Mouse (Mus musculus): ENCODE measurements at regions not wholly inside any gene's neighbourhood (a gene's known extent, or its start where the extent isn't known, plus 50 kb on each side); places are given as distances from the start of the nearest gene placed in this dataset.

DNA sequence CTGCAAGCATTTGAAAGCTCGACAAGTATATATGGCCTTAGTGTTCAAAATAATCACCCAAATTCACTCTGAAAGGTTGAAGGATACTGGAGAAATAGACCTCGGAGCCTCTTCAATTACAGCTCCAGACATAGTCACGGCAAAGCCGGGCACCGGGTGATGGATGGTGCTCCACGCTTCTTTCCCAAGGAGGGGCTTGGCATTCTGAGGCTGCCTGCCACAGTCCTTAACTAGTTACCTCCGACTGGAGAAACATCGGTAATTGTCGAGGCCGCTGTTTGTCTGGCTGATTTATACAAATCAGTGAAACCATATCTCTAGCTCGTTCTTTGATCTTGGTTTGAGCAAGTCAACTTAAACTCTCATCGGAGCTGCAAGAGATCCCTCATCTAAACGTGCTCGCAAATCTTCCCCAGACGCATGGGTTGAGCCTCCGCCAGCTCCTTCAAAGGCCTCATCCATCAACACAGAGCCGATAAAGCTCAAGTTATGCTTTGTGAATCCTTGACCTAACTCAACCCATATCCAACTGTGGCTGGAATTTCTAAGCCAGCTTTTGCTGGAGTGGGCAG is 145.4 kb upstream of the Stx16 start:
- ATAC-seq (replicated peaks in 1 of 2; ENCODE audit: insufficient read depth in 1 of 2, low FRiP score in 2 of 2, low TSS enrichment in 1 of 2, low read depth in 1 of 2, poor library complexity in 2 of 2, severe bottlenecking in 2 of 2) = no peak

- no peak for ATAC-seq (replicated peaks in 1 of 2; ENCODE audit: insufficient read depth in 1 of 2, low FRiP score in 2 of 2, low TSS enrichment in 1 of 2, low read depth in 1 of 2, poor library complexity in 2 of 2, severe bottlenecking in 2 of 2)
These were observed 140.4 kb upstream of the Stx16 start for GRCm38 (mm10) chr2:173935706-173936105.

DNA sequence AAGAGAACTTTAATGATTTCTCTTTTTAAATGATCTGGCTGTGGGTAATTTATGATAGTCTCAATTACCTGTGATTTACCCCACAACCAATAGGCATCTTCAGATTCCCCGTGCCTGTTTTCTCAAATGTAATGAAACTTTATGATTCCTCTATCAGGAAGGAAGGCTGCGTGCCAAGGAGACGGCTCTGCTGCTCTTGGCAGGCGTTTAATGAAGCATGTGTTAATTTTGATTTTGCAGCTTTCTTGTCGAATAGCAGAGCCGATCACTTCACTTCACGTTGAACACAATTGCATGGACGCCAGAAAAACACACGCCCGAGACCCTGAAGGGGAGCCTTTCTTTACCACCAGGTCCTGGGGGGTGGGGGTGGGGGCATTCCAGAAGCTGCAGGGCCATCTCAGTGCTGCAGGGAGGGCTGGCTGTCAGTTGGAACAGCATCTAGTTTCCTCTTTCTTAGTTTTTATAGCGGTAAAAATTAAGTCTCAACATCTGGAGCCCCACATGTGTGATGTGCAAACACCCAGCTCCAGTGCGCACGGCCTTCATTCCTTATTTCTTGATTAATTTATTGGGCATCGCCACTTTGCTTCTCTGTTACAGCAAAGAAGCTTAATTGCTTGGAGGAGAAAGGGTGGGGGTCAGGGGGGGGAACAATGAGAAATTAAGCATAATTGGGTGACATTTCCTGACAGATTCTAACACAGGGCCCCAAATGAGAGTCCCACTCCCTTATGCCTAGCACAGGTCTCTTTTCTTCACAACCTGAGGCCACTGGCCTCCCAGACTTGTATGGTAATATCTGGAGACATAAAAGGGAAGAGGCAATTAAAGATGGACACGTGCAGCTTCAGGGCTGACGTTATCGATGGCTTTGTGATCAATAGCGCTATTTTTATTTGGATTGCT is 138.3 kb upstream of the Stx16 start:
- no peak for ATAC-seq (replicated peaks in 1 of 2; ENCODE audit: insufficient read depth in 1 of 2, low FRiP score in 2 of 2, low TSS enrichment in 1 of 2, low read depth in 1 of 2, poor library complexity in 2 of 2, severe bottlenecking in 2 of 2)

DNA sequence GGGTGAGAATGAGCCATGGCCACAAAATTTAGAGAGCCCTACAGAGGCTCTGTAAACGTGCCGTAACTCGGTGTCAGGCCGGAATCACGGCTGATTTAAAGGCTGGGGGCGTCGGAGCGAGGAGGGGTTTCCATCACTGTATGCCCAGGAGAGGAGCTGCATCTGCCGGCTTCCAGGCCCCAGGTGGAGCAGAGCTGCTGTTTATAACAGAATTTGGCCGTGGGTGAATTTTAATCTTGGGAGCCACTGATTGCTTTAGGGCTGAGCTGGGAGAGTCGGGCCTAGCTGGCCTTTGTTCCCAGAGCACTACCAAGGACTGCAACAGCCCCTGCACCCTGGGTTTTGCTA is 137.7 kb upstream of the Stx16 start:
- no peak for ATAC-seq (replicated peaks in 1 of 2; ENCODE audit: insufficient read depth in 1 of 2, low FRiP score in 2 of 2, low TSS enrichment in 1 of 2, low read depth in 1 of 2, poor library complexity in 2 of 2, severe bottlenecking in 2 of 2)

DNA sequence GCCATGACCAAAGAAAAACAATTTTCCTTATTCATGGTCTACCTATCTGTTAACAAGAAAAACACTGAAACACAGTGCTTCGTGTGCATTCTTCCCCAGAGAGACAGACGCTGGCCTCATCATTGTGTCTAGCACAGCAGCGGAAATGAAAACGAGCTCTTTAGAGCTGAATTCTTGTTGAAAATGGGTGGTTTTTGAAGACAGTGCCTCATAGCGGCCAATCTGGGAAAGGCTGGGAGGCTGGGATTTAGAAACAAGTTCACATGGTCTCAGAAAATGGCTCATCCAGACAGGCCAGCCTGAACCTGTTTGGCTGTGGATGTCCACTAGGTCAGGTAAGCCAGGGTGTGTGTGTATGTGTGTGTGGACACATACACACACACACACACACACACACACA is 130.7 kb upstream of the Stx16 start:
- ATAC-seq (replicated peaks in 1 of 2; ENCODE audit: insufficient read depth in 1 of 2, low FRiP score in 2 of 2, low TSS enrichment in 1 of 2, low read depth in 1 of 2, poor library complexity in 2 of 2, severe bottlenecking in 2 of 2) = no peak

DNA sequence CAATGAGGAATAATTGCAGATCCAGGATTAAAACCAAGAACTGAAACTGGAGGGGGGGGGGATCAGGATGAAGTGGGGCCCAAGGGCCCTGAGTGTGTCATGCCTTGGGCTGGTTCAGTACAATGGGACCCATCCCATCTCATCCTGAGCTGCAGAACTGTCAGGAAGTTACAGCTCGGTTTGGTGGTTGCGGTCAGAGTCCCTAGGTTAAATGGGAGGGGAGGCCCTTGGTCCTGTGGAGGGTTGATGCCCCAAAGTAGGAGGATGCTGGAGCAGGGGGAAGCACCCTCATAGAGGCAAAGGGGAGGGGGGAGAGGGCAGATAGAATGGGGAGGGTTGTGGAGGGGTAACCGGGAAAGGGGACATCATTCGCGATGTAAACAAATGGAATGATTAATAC is 127.5 kb upstream of the Stx16 start:
- ATAC-seq (replicated peaks in 1 of 2; ENCODE audit: insufficient read depth in 1 of 2, low FRiP score in 2 of 2, low TSS enrichment in 1 of 2, low read depth in 1 of 2, poor library complexity in 2 of 2, severe bottlenecking in 2 of 2) = no peak

DNA sequence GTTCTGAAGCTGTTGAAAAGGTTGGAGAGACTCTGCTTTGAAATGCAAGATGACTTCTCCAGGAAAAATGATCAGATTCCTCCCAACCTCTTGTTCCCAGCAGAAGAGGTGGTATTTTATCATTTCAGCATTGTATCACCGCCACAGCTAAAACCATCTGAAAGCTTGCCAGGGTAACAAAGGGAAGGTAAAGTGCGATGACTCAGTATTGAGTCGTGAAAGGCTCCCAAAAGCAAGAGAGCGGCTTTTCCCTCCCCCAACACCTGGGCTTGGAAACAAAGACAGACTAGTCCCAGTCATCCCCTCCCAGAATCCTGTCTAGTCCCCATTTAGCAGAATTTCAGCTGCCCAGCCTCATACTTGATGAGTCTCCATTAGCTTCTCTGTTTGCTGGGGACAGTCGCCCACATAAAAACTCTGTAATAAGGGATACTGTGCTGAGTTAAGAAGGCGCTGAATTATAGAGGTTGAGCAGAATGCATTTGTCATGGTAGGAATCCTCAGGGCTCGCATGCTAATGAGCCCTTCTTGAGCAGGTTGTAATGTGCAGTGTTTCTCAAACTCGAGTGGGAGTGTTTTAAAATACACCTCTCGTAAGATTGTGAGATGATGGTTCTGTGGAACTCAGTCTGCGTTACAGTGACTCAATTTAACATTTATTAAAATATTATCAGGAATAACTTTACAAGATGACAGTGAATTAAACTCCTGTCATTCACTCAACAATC is 125.8 kb upstream of the Stx16 start:
- no peak for ATAC-seq (replicated peaks in 1 of 2; ENCODE audit: insufficient read depth in 1 of 2, low FRiP score in 2 of 2, low TSS enrichment in 1 of 2, low read depth in 1 of 2, poor library complexity in 2 of 2, severe bottlenecking in 2 of 2)

DNA sequence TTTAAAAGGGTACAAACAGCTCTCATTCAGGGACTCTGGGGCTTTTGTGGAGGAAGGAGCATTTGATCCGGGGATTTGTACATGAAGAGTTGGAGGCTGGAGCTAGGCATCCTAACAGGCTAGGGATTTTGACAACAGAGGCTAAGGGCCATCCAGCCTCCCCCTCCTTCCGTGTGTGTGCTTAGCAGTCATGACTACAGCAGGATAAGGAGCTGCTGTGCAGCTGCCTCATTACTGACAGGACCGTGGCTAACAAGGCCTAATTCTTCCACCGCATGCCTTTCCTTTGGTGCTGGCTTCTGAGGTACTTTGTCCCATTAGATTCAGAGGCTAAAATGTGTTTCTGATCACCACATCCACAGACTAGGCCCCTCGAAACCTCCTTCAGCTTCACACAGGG is 110.0 kb upstream of the Stx16 start:
- ATAC-seq (replicated peaks in 1 of 2; ENCODE audit: insufficient read depth in 1 of 2, low FRiP score in 2 of 2, low TSS enrichment in 1 of 2, low read depth in 1 of 2, poor library complexity in 2 of 2, severe bottlenecking in 2 of 2) = no peak

DNA sequence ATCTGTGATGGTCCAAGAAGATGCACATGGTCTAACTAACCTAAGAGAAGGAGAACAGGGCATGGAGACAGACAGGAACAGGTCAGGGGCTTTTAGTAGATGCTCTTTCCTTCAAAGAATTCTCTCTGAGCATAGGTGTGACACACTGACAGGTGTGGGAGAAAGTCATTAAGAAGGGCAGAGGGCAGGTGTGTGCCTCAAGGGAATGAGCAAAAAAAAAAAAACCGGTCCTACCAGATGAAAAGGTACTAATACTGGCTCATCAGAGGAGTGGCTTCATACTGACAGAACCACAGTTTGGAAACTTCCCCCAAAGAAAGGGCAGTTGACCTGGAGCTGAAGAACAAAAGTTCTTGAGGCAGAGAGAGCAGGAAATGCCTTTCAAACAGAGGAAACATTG is 105.3 kb upstream of the Stx16 start:
- ATAC-seq (replicated peaks in 1 of 2; ENCODE audit: insufficient read depth in 1 of 2, low FRiP score in 2 of 2, low TSS enrichment in 1 of 2, low read depth in 1 of 2, poor library complexity in 2 of 2, severe bottlenecking in 2 of 2) = no peak

- ATAC-seq (replicated peaks in 1 of 2; ENCODE audit: insufficient read depth in 1 of 2, low FRiP score in 2 of 2, low TSS enrichment in 1 of 2, low read depth in 1 of 2, poor library complexity in 2 of 2, severe bottlenecking in 2 of 2) = no peak
These were observed 99.6 kb upstream of the Stx16 start for GRCm38 (mm10) chr2:173976314-173977053.

GRCm38 (mm10) chr2:173977236-173978053 is 98.7 kb upstream of the Stx16 start:
- ATAC-seq (replicated peaks in 1 of 2; ENCODE audit: insufficient read depth in 1 of 2, low FRiP score in 2 of 2, low TSS enrichment in 1 of 2, low read depth in 1 of 2, poor library complexity in 2 of 2, severe bottlenecking in 2 of 2) = no peak

DNA sequence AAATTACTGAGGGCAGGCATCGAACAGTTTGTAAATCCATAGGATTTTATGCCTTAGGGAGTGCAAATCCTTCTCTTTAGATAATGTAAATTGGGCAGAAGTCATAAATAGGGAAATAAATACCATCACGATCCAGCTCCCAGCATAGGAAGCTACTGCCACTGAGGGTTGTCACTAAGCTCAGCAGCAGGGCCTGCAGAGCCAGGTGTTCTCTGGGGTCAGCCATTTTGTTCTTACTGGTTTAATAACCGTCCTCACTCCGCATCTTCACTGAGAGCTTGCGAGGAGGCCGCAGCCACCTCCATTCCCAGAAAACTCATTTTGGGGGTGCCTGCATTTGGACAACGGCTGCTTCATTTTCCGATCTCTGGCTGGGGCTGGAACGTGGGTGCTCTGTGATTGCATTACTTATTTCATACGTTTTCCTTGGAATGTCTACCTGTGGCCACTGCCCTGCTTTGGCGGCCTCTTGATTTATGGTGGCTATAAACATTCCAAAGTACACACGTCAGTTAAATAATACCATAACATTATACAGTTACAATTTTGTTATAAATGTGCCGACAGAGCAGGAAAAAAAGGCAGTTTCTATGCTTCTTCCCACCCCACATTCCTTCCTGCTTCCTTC is 97.9 kb upstream of the Stx16 start:
- no peak for ATAC-seq (replicated peaks in 1 of 2; ENCODE audit: insufficient read depth in 1 of 2, low FRiP score in 2 of 2, low TSS enrichment in 1 of 2, low read depth in 1 of 2, poor library complexity in 2 of 2, severe bottlenecking in 2 of 2)

DNA sequence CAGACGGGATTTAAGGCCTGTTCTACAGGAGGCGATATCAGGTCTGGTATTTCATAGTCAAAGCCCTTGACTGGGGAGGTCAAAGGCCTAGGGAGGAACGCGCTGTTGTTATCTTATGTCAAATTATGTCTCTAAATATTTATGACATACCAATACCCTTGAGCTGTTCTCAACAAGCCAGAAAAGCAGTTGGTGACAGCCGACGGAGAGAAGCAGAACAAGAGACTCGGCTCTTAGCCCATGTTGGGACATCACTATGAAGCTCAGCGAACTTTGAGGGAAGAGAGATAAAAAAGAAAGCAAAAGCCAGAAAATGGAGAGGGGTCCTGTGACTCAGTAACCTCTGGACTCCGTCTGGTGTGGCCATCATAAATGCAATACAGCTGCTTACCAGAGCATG is 95.1 kb upstream of the Stx16 start:
- no peak for ATAC-seq (replicated peaks in 1 of 2; ENCODE audit: insufficient read depth in 1 of 2, low FRiP score in 2 of 2, low TSS enrichment in 1 of 2, low read depth in 1 of 2, poor library complexity in 2 of 2, severe bottlenecking in 2 of 2)

DNA sequence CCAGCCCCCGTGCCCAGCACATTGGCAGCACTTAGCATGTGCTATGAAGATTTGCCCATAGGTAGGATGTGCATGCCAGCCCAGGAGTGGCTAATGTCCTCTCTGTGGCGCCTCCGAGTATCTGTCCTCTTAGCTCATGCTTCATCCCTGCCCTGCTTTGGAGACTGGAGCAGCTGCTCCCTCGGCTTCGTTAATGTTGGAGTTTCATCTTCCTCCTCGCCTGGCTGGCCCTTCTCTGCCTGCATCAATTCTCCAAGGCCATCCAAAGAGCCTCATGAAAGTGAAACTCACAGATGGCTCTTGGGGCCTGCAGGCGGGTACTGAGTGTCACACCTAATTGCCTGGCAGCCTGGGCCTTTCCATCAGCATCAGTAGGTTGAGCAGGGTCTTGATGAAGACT is 88.6 kb upstream of the Stx16 start:
- ATAC-seq (replicated peaks in 1 of 2; ENCODE audit: insufficient read depth in 1 of 2, low FRiP score in 2 of 2, low TSS enrichment in 1 of 2, low read depth in 1 of 2, poor library complexity in 2 of 2, severe bottlenecking in 2 of 2) = no peak; a peak in 1 of 4 replicates

GRCm38 (mm10) chr2:173987921-173988320 is 88.2 kb upstream of the Stx16 start:
- ATAC-seq (replicated peaks in 1 of 2; ENCODE audit: insufficient read depth in 1 of 2, low FRiP score in 2 of 2, low TSS enrichment in 1 of 2, low read depth in 1 of 2, poor library complexity in 2 of 2, severe bottlenecking in 2 of 2) = no peak

- ATAC-seq (replicated peaks in 1 of 2; ENCODE audit: insufficient read depth in 1 of 2, low FRiP score in 2 of 2, low TSS enrichment in 1 of 2, low read depth in 1 of 2, poor library complexity in 2 of 2, severe bottlenecking in 2 of 2) = no peak
These were observed 87.3 kb upstream of the Stx16 start for GRCm38 (mm10) chr2:173988641-173989336.
